Mouse (Mus musculus) limb, embryonic 14.5 days (tissue): ENCODE data around the gene Papss2. TPM values are rescaled to one million over a fixed set of nuclear protein-coding genes. Genes with fewer than 3 reads are reported as not detected.
"Not testable (repeated sequence)": the region's sequence is repeated elsewhere in the genome, so short reads cannot be mapped to it uniquely, and the experiment has no call there.

Experiments
- ATAC-seq: fragments of 200-750 bp; cut with Nextera tagmentation; 2 replicates; pipeline ENCODE4 v1.8.0; 2017; ENCODE audit warnings: low read depth, moderate number of reproducible peaks, moderate TSS enrichment; ENCODE audit not compliant: low FRiP score
- DNase-seq: peaks from one replicate; pipeline ENCODE4 v3.0.0-alpha.2; 2015; ENCODE audit warnings: low spot score
- H3K27ac ChIP-seq: fragments of 300-500 bp; sonication (generic); replicated peaks from 2 replicates; pipeline ENCODE4 v1.5.1; 2014; ENCODE audit warnings: low read depth, mild to moderate bottlenecking, low read length, moderate library complexity, mixed read lengths
- H3K27me3 ChIP-seq: fragments of 300-500 bp; sonication (generic); 2 replicates; pipeline ENCODE4 v1.6.1; 2014; ENCODE audit warnings: low read length, mixed read lengths; ENCODE audit not compliant: control insufficient read depth, insufficient read depth
- H3K36me3 ChIP-seq: fragments of 300-500 bp; sonication (generic); 2 replicates; pipeline ENCODE4 v1.6.1; 2014; ENCODE audit warnings: mild to moderate bottlenecking, low read length, moderate library complexity, mixed read lengths; ENCODE audit not compliant: control insufficient read depth, insufficient read depth
- H3K4me1 ChIP-seq: fragments of 300-500 bp; sonication (generic); 2 replicates; pipeline ENCODE4 v1.6.1; 2014; ENCODE audit warnings: antibody characterized with exemption, low read length, mixed read lengths; ENCODE audit not compliant: control insufficient read depth, insufficient read depth
- H3K4me2 ChIP-seq: fragments of 300-500 bp; sonication (generic); replicated peaks from 2 replicates; pipeline ENCODE4 v1.6.1; 2014; ENCODE audit warnings: low read depth, mild to moderate bottlenecking, low read length, moderate library complexity; ENCODE audit not compliant: severe bottlenecking
- H3K4me3 ChIP-seq: fragments of 300-500 bp; sonication (generic); replicated peaks from 2 replicates; pipeline ENCODE4 v1.5.1; 2014; ENCODE audit warnings: low read length
- H3K9ac ChIP-seq: fragments of 300-500 bp; sonication (generic); 2 replicates; pipeline ENCODE4 v1.6.1; 2014; ENCODE audit warnings: mild to moderate bottlenecking, low read depth, low read length, moderate library complexity; ENCODE audit not compliant: severe bottlenecking
- H3K9me3 ChIP-seq: fragments of 300-500 bp; sonication (generic); 2 replicates; pipeline ENCODE4 v1.6.1; 2016; ENCODE audit warnings: low read length; ENCODE audit not compliant: control insufficient read depth
- POLR2A ChIP-seq: fragments of 200-500 bp; IDR thresholded peaks from 2 replicates; pipeline ENCODE4 v1.8.0; 2012; ENCODE audit warnings: inconsistent platforms, mild to moderate bottlenecking, moderate library complexity, borderline replicate concordance; ENCODE audit not compliant: insufficient read depth, insufficient read length; ENCODE audit errors: extremely low read depth
- WGBS: fragments of 180-500 bp; shearing (Covaris S2); extraction: QIAGEN DNeasy Blood & Tissue Kit; methylation state at CpG from one replicate; pipeline ENCODE4 v1.1.7; 2014; 5-methylcytosine and 5-hydroxymethylcytosine counted together
- polyA plus RNA-seq, 2 experiments: library from polyadenylated mRNA; depleted of rRNA in 1 of 2; stranded (reverse) in 1 of 2; unstranded in 1 of 2; fragments of >200 nt; fragmentation: Nextera tagmentation in 1 of 2; extraction: Ambion mirVana in 1 of 2; gene quantifications; 2 replicates each; pipeline versions ENCODE4 v1.2.1 to v1.2.3; 2012 to 2014

Gene Papss2
- polyA plus RNA-seq, 2 experiments, result 48.2 to 62.0 TPM

DNA sequence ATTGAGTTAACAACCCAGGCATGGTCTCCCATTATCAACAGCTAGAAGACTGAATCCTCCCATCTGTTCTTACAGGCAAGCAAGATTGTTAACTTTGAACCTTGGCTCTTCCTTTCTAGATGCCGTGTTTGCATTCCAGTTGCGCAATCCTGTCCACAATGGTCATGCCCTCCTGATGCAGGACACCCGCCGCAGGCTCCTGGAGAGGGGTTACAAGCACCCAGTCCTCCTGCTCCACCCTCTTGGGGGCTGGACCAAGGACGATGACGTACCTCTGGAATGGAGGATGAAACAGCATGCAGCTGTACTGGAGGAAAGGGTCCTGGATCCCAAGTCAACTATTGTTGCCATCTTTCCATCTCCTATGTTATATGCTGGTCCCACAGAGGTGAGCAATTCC, 67.3 kb downstream of the Papss2 start:
- no peak overlapping the region for H3K4me2 ChIP-seq
- WGBS, result 89% methylated on average over 6 of the region's 6 CpGs
- no peaks in the 10 kb centered on the region for H3K9me3 ChIP-seq
- no peak overlapping the region for H3K9ac ChIP-seq
- peaks cover 51% of the 10 kb centered on the region for H3K36me3 ChIP-seq
- DNase-seq (no peak), ATAC-seq (no peak)
- TF ChIP-seq POLR2A, result no peak
- no peak overlapping the region for H3K4me3 ChIP-seq
- H3K27me3 ChIP-seq, result no peaks in the 10 kb centered on the region
- H3K4me1 ChIP-seq, result no peaks in the 10 kb centered on the region
- no peak overlapping the region for H3K27ac ChIP-seq

DNA sequence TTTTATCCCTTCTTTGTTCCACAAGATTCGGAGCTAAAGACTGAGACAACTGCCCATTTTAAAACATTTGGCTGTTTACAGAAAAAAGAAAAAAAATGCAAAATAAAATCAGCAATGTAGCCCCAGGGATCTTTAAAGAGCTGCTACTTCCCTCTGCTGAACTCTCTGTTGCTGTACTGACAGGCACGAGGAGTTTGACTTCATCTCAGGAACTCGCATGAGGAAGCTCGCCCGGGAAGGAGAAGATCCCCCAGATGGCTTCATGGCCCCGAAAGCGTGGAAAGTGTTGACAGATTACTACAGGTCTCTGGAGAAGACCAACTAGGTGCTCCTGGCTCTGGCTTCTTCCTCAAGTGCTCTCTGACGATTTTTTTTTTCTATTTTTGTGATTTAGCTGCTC, 69.7 kb downstream of the Papss2 start:
- no peak overlapping the region for H3K27ac ChIP-seq
- no peak for TF ChIP-seq POLR2A
- H3K9ac ChIP-seq, result no peak overlapping the region
- no peak overlapping the region for H3K4me3 ChIP-seq
- peaks cover 51% of the 10 kb centered on the region for H3K36me3 ChIP-seq
- no peaks in the 10 kb centered on the region for H3K4me1 ChIP-seq
- ATAC-seq (no peak), DNase-seq (no peak)
- no peaks in the 10 kb centered on the region for H3K27me3 ChIP-seq
- no peak overlapping the region for H3K4me2 ChIP-seq
- 76% methylated on average over 8 of the region's 8 CpGs for WGBS
- H3K9me3 ChIP-seq, result no peaks in the 10 kb centered on the region

DNA sequence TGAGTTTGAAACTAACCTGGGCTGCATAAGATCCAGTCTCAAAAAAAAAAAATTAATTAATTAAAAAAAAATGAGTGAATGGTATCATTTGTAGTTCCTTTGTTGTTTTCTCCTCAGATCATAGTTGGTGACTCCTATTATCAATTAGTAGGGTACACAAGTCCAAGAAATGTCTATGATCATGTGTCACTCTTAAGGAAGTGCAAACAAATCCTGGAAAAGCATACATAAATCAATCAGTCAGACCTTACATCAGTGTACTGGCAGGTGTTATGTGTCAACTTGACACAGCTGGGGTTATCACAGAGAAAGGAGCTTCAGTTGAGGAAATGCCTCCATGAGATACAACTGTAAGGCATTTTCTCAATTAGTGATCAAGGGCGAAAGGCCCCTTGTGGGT, 72.2 kb downstream of the Papss2 start:
- H3K4me1 ChIP-seq, DNase-seq, H3K4me3 ChIP-seq, H3K9ac ChIP-seq, ATAC-seq, H3K27ac ChIP-seq, H3K4me2 ChIP-seq, H3K9me3 ChIP-seq, H3K27me3 ChIP-seq: not testable (repeated sequence)
- H3K36me3 ChIP-seq, result peaks cover 56% of the 10 kb centered on the region
- 94% methylated on average over 1 of the region's 1 CpGs for WGBS

DNA sequence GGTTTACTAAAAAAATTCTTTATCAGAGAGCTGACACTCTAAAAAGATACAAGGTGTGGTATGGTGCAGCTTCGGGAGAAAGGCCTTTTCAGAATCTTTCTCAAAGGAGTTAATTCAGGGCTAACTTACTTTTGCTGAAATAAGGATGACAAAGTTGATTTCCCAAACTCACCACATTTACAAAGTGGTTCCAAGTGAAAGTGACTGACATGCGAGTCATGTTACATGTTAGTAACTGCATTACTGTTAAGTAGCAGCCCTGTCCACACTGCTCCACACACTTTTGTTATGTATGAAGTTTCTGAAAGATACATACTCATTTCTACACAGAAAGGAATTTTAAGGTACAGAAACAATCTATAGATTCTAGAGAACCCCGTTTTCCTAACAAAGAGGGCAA, 80.2 kb downstream of the Papss2 start:
- no peaks in the 10 kb centered on the region for H3K9me3 ChIP-seq
- DNase-seq (no peak), ATAC-seq (no peak)
- no peak overlapping the region for H3K4me3 ChIP-seq
- H3K27me3 ChIP-seq, result no peaks in the 10 kb centered on the region
- peaks cover 40% of the 10 kb centered on the region for H3K36me3 ChIP-seq
- no peak overlapping the region for H3K27ac ChIP-seq
- H3K4me2 ChIP-seq, result no peak overlapping the region
- H3K9ac ChIP-seq, result no peak overlapping the region
- 91% methylated on average over 3 of the region's 3 CpGs for WGBS
- no peak for TF ChIP-seq POLR2A
- H3K4me1 ChIP-seq, result no peaks in the 10 kb centered on the region

DNA sequence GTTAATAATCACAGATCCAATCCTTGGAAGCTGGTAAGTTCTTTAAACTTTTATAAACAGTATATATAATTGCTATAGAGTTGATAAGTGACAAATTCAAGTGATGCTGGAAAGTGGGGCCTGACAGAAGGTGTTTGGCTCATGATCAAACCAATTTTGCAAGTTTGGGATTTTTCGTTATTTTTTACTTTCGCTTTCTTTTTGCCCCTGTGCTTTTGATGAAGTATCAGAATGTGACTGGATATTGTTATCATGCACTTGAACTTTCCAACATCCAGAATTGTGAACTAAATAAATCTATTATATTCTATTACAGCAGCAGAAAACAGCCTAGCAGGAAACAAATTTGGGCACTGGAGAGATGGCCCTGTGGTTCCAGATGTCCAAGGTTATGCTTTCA, 85.3 kb downstream of the Papss2 start:
- H3K27me3 ChIP-seq, result no peaks in the 10 kb centered on the region
- H3K9me3 ChIP-seq, result no peaks in the 10 kb centered on the region
- no peak overlapping the region for H3K4me2 ChIP-seq
- H3K27ac ChIP-seq, result no peak overlapping the region
- peaks cover 41% of the 10 kb centered on the region for H3K36me3 ChIP-seq
- DNase-seq (no peak), ATAC-seq (no peak)
- no peak for TF ChIP-seq POLR2A
- H3K4me1 ChIP-seq, result no peaks in the 10 kb centered on the region
- no peak overlapping the region for H3K4me3 ChIP-seq
- H3K9ac ChIP-seq, result no peak overlapping the region
- 88% methylated on average over 2 of the region's 2 CpGs for WGBS

DNA sequence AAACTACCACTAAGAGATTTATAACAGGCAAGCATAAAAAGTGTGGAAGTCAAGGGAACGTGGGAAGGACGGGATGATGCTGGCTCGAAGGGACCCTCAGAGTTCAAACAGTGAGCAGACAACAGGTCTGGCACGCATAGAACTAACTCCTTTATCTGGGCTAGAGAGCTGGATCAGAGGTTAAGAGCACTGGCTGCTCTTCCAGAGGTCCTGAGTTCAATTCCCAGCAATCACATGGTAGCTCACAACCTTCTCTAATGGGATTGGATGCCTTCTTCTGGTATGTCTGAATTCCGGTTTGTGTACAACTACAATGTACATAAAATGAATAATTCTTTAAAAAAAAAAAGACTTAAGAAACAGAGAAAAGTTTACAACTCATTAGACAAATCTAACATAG, 87.5 kb downstream of the Papss2 start:
- Histone ChIP-seq H3K9ac (no peak overlapping the region), H3K36me3 (peaks cover 47% of the 10 kb centered on the region), H3K4me2 (no peak overlapping the region), H3K4me1 (no peaks in the 10 kb centered on the region), H3K27ac (no peak overlapping the region), H3K27me3 (no peaks in the 10 kb centered on the region), H3K4me3 (no peak overlapping the region), H3K9me3 (no peaks in the 10 kb centered on the region)
- DNase-seq (no peak), ATAC-seq (no peak)
- WGBS, result 94% methylated on average over 5 of the region's 5 CpGs
- no peak for TF ChIP-seq POLR2A
